Mouse (Mus musculus) liver, adult 2 months (tissue): ENCODE results near the gene Npdc1.

ENCODE experiments used
- CTCF ChIP-seq: fragments of 200-500 bp; IDR thresholded peaks from 2 replicates; pipeline ENCODE4 v1.5.1; 2011; ENCODE audit warnings: low read depth, low read length, control low read depth
- POLR2A ChIP-seq: fragments of 200-500 bp; IDR thresholded peaks from 2 replicates; pipeline ENCODE4 v1.6.1; 2011; ENCODE audit warnings: low read length, control low read depth; ENCODE audit not compliant: insufficient read depth; ENCODE audit errors: extremely low read depth

DNA sequence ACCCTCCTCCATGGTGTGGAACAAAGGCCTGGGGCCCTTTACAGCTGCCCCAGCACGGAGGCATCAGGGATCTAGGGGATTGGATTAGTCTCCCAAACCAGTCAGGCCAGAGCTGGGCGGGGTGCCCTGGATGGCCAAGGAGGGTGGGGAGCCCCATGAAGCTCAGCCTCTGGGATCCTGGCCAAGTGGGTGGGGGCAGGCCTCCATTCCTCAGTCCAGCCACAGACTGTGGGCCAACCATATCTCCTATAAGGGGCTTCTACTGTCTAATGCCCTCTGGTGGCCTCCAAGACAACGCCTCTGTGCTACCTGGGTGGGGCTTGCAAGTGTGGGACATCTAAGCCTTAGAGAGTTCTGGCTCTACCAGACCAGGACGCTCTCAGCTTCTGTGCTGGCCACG lies 59.8 kb downstream of the Npdc1 start:
- TF ChIP-seq CTCF (no peak), POLR2A (no peak)
